In genomic region chr15:97111320-97112192, GRCm38 (mm10) we compare ENCODE assay signal across 14 mouse cellular contexts. TPM values are rescaled to one million over a fixed set of nuclear protein-coding genes. Genes with fewer than 3 reads are reported as not detected.
DNase-seq lines count a peak whose midpoint lies in the region; ATAC-seq and TF ChIP-seq lines count a peak whose summit lies in the region.
"Had no signal": no experiment of that assay in that cellular context is flagged by ENCODE, and none has a peak within 500 bp of the region (broad histone marks: within the 10 kb centered on the region; RNA-seq: fewer than 3 reads in every experiment).

No protein-coding gene starts in this region.

- TF ChIP-seq CTCF in layer of hippocampus, adult 2 months (conservative IDR thresholded peaks at IDR 0.05), result no peak

- no peak overlapping the region for H3K4me2 ChIP-seq in kidney, embryonic 15.5 days
- peak overlapping the region; percentile 33 for H3K4me2 ChIP-seq in embryonic facial prominence, embryonic 13.5 days
- H3K4me2 ChIP-seq in limb, embryonic 14.5 days (replicated peaks; ENCODE audit: low read depth, low read length, severe bottlenecking), result 0 out of 2 replicates have a peak overlapping the region, but pooled peaks have one; percentile 13

- ATAC-seq in kidney, embryonic 15.5 days (replicated peaks; ENCODE audit: low FRiP score), result no peak
- ATAC-seq in common myeloid progenitor, adult 5-6 weeks (replicated peaks; ENCODE audit: low read depth, poor library complexity, severe bottlenecking), result 0 out of 2 replicates have a peak, but pooled peaks have one; percentile 25
- ATAC-seq in embryonic facial prominence, embryonic 13.5 days (ENCODE audit: insufficient number of reproducible peaks, insufficient read depth, low FRiP score, low TSS enrichment, low read depth), result no peak
- ATAC-seq in limb, embryonic 14.5 days (ENCODE audit: low FRiP score, low read depth), result 0 out of 2 replicates have a peak, but pooled peaks have one; percentile 14
- ATAC-seq: forebrain, embryonic 14.5 days; intestine, embryonic 16.5 days had no signal

- no peak for TF ChIP-seq POLR2A in limb, embryonic 14.5 days (IDR thresholded peaks at IDR 0.05; ENCODE audit: borderline replicate concordance, extremely low read depth, insufficient read depth, insufficient read length)

- no peak for DNase-seq in kidney, adult 8-10 months
- DNase-seq in limb, embryonic 14.5 days (ENCODE audit: low spot score), result peak; percentile 69
- no peak for DNase-seq in layer of hippocampus, adult 2 months (ENCODE audit: low spot score in 2 of 2)
- DNase-seq in urinary bladder, adult 2 months (ENCODE audit: low spot score), result no peak
- DNase-seq: cerebellum, postnatal 25 days; gastrocnemius, postnatal 25 days; thymus, postnatal 14 days had no signal

- no peak overlapping the region for H3K9ac ChIP-seq in kidney, embryonic 15.5 days
- H3K9ac ChIP-seq in embryonic facial prominence, embryonic 13.5 days, result no peak overlapping the region
- no peak overlapping the region for H3K9ac ChIP-seq in limb, embryonic 14.5 days (ENCODE audit: low read depth, low read length, severe bottlenecking)

- no peaks in the 10 kb centered on the region for H3K9me3 ChIP-seq in kidney, embryonic 15.5 days (replicated peaks)
- no peaks in the 10 kb centered on the region for H3K9me3 ChIP-seq in embryonic facial prominence, embryonic 13.5 days
- H3K9me3 ChIP-seq in limb, embryonic 14.5 days (ENCODE audit: control insufficient read depth, low read length), result no peaks in the 10 kb centered on the region

- H3K4me3 ChIP-seq in kidney, embryonic 15.5 days (replicated peaks), result no peak overlapping the region
- H3K4me3 ChIP-seq in embryonic facial prominence, embryonic 13.5 days, result no peak overlapping the region
- H3K4me3 ChIP-seq in limb, embryonic 14.5 days (replicated peaks; ENCODE audit: low read length), result no peak overlapping the region
- no peak overlapping the region for H3K4me3 ChIP-seq in layer of hippocampus, adult 2 months
- H3K4me3 ChIP-seq: myocyte had no signal

- H3K4me1 ChIP-seq in kidney, embryonic 15.5 days, result peaks cover 37% of the 10 kb centered on the region
- H3K4me1 ChIP-seq in embryonic facial prominence, embryonic 13.5 days, result peaks cover 31% of the 10 kb centered on the region
- H3K4me1 ChIP-seq in limb, embryonic 14.5 days (ENCODE audit: control insufficient read depth, insufficient read depth, low read length), result peaks cover 25% of the 10 kb centered on the region

- H3K27me3 ChIP-seq in kidney, embryonic 15.5 days, result no peaks in the 10 kb centered on the region
- H3K27me3 ChIP-seq in embryonic facial prominence, embryonic 13.5 days, result no peaks in the 10 kb centered on the region
- no peaks in the 10 kb centered on the region for H3K27me3 ChIP-seq in limb, embryonic 14.5 days (ENCODE audit: control insufficient read depth, insufficient read depth, low read length)

- WGBS in kidney, embryonic 15.5 days, result 60% methylated on average over 11 of the region's 11 CpGs
- 30% methylated on average over 11 of the region's 11 CpGs for WGBS in embryonic facial prominence, embryonic 13.5 days
- WGBS in limb, embryonic 14.5 days, result 25% methylated on average over 11 of the region's 11 CpGs

- H3K36me3 ChIP-seq in kidney, embryonic 15.5 days, result no peaks in the 10 kb centered on the region
- no peaks in the 10 kb centered on the region for H3K36me3 ChIP-seq in embryonic facial prominence, embryonic 13.5 days
- H3K36me3 ChIP-seq in limb, embryonic 14.5 days (ENCODE audit: control insufficient read depth, insufficient read depth, low read length), result no peaks in the 10 kb centered on the region

- peak overlapping the region; percentile 66 for H3K27ac ChIP-seq in kidney, embryonic 15.5 days
- H3K27ac ChIP-seq in embryonic facial prominence, embryonic 13.5 days, result peak overlapping the region; percentile 78
- H3K27ac ChIP-seq in limb, embryonic 14.5 days (replicated peaks; ENCODE audit: low read depth, low read length), result peak overlapping the region; percentile 78
- no peak overlapping the region for H3K27ac ChIP-seq in layer of hippocampus, adult 2 months

RNA-seq across cellular contexts. Expression of gene Slc38a4, which starts 55.8 kb away (rescaled TPM):
- 72.7 and 76.0 TPM in 2 replicates for polyA plus RNA-seq in kidney, embryonic 15.5 days (2015; fragmentation: Nextera tagmentation; extraction: Ambion mirVana)
- not detected in 2 replicates for total RNA-seq in common myeloid progenitor, adult 5-6 weeks (2017)
- 46.9 and 47.8 TPM in 2 replicates for polyA plus RNA-seq in embryonic facial prominence, embryonic 13.5 days (2015; fragmentation: Nextera tagmentation; extraction: Ambion mirVana)
- polyA plus RNA-seq in limb, embryonic 14.5 days (2012; rRNA removed), result 80.0 and 101 TPM in 2 replicates
- 111 and 118 TPM in 2 replicates for polyA plus RNA-seq in limb, embryonic 14.5 days (2014; fragmentation: Nextera tagmentation; extraction: Ambion mirVana)
- 1 to 10 TPM in 1 of 2 experiments, under 1 TPM in 1; 0.82 to 1.2 TPM for total RNA-seq in layer of hippocampus, adult 2 months (2021)
- 4.1 and 4.9 TPM in 2 replicates for polyA plus RNA-seq in urinary bladder, adult 2 months (2012; rRNA removed)
- total RNA-seq: megakaryocyte-erythroid progenitor cell, adult 5-6 weeks had no signal

Comparison
In these comparisons a context has a peak if more than half of its experiments do, and no peak if none do; other contexts are left out.
1. ATAC-seq: peak in common myeloid progenitor, adult 5-6 weeks (single experiment) and limb, embryonic 14.5 days (single experiment); none in kidney, embryonic 15.5 days (single experiment) and embryonic facial prominence, embryonic 13.5 days (single experiment).